ENCODE assay signal across 8 mouse cellular contexts in genomic region chr9:44708925-44709324, GRCm38 (mm10). TPM values are rescaled to one million over a fixed set of nuclear protein-coding genes. Genes with fewer than 3 reads are reported as not detected.
A peak's percentile ranks its signal among the peaks of the same experiment; 100 is the strongest.
DNase-seq lines count a peak whose midpoint lies in the region; ATAC-seq and TF ChIP-seq lines count a peak whose summit lies in the region.

No protein-coding gene starts in this region.

- no peaks in the 10 kb centered on the region; the same call in 1 of the 2 replicates for H3K36me3 ChIP-seq in ES-E14 (ENCODE audit: control insufficient read depth, insufficient read depth, low read length, poor library complexity, severe bottlenecking)
- H3K36me3 ChIP-seq in forebrain, embryonic 15.5 days, result peaks cover 30% of the 10 kb centered on the region
- H3K36me3 ChIP-seq in liver, embryonic 13.5 days, result no peaks in the 10 kb centered on the region

- peaks cover 0 to 12% of the 10 kb centered on the region in 2 experiments; a peak in 1 of 4 replicates for H3K4me1 ChIP-seq in ES-E14 (ENCODE audit: control insufficient read depth in 2 of 2, insufficient read depth in 2 of 2, low read length in 2 of 2, poor library complexity in 1 of 2)
- H3K4me1 ChIP-seq in forebrain, embryonic 15.5 days, result peaks cover 17% of the 10 kb centered on the region
- H3K4me1 ChIP-seq in liver, embryonic 13.5 days (replicated peaks), result peaks cover 28% of the 10 kb centered on the region

- no peak overlapping the region for H3K9ac ChIP-seq in ES-E14 (ENCODE audit: insufficient read depth, low read depth, low read length, poor library complexity, severe bottlenecking)
- H3K9ac ChIP-seq in forebrain, embryonic 15.5 days (replicated peaks), result no peak overlapping the region
- H3K9ac ChIP-seq in liver, embryonic 13.5 days, result no peak overlapping the region

- peak; percentile 15 for ATAC-seq in forebrain, embryonic 15.5 days (replicated peaks)
- ATAC-seq in liver, embryonic 13.5 days (ENCODE audit: low read depth), result no peak
- no peak for ATAC-seq in CD4-positive, CD25-positive, alpha-beta regulatory T cell, adult 4 months
- no peak for ATAC-seq in inflammation-experienced regulatory T-cells, adult 6 months

- no peaks in the 10 kb centered on the region for H3K27me3 ChIP-seq in forebrain, embryonic 15.5 days
- H3K27me3 ChIP-seq in liver, embryonic 13.5 days, result peaks cover 7% of the 10 kb centered on the region

- in situ Hi-C loops in ES-E14 (cut with MboI; ENCODE audit: low sequenced_read_pairs in 2 of 2, unreplicated experiment in 2 of 2), result no loop called here

- H3K4me2 ChIP-seq in forebrain, embryonic 15.5 days (replicated peaks), result peak overlapping the region; percentile 49
- peak overlapping the region; percentile 65 for H3K4me2 ChIP-seq in liver, embryonic 13.5 days

- intact Hi-C loops in gastrocnemius, postnatal 14 days (cut with DNase I; ENCODE audit: low total_unique reads), result no loop called here

- no peak overlapping the region for H3K27ac ChIP-seq in ES-E14 (ENCODE audit: insufficient read depth, low read depth, low read length, poor library complexity, severe bottlenecking)
- H3K27ac ChIP-seq in forebrain, embryonic 15.5 days (replicated peaks), result no peak overlapping the region
- no peak overlapping the region for H3K27ac ChIP-seq in liver, embryonic 13.5 days

- peak; percentile 33 for DNase-seq in gastrocnemius, adult 18-20 months (ENCODE audit: low spot score)
- DNase-seq in gastrocnemius, postnatal 14 days, result no peak
- DNase-seq in ES-E14 (ENCODE audit: low read depth, low spot score), result no peak
- no peak for DNase-seq in liver, embryonic 13.5 days
- no peak for DNase-seq in layer of hippocampus, adult 8-10 months (ENCODE audit: low spot score in 2 of 2)

- H3K4me3 ChIP-seq in ES-E14 (ENCODE audit: insufficient read depth in 1 of 2, low read depth in 1 of 2, low read length in 2 of 2, poor library complexity in 1 of 2, severe bottlenecking in 1 of 2), result peak overlapping the region; percentile 63 to 65; a peak in 3 of 4 replicates
- H3K4me3 ChIP-seq in forebrain, embryonic 15.5 days, result peak overlapping the region; percentile 26
- peak overlapping the region; percentile 40; the same call in 1 of the 2 replicates for H3K4me3 ChIP-seq in liver, embryonic 13.5 days (replicated peaks)

- no peaks in the 10 kb centered on the region for H3K9me3 ChIP-seq in ES-E14 (ENCODE audit: control insufficient read depth, insufficient read depth, low read depth, low read length)
- no peaks in the 10 kb centered on the region for H3K9me3 ChIP-seq in forebrain, embryonic 15.5 days
- no peaks in the 10 kb centered on the region for H3K9me3 ChIP-seq in liver, embryonic 13.5 days (replicated peaks)

- 16% methylated on average over 6 of the region's 6 CpGs for whole genome bisulfite sequencing in forebrain, embryonic 15.5 days
- WGBS in liver, embryonic 13.5 days (ENCODE audit: insufficient replicate concordance), result 45% methylated on average over 6 of the region's 6 CpGs

TF ChIP-seq in ES-E14, 5 proteins besides CTCF, POLR2A, EP300 and RAD21:
- TF ChIP-seq MAFK (IDR thresholded peaks at IDR 0.05; ENCODE audit: insufficient read depth, low read depth, low read length), result no peak
- no peak for TF ChIP-seq ZNF384 (IDR thresholded peaks at IDR 0.05; ENCODE audit: low read depth, low read length)
- TF ChIP-seq HCFC1 (IDR thresholded peaks at IDR 0.05; ENCODE audit: borderline replicate concordance, insufficient read depth, low read length), result no peak
- no peak for TF ChIP-seq CHD2 (IDR thresholded peaks at IDR 0.05; ENCODE audit: low read depth, low read length)
- TF ChIP-seq ZC3H11A (IDR thresholded peaks at IDR 0.05; ENCODE audit: borderline replicate concordance, low read depth, low read length), result no peak
TF ChIP-seq in ES-E14: peak in this region for 0.

RNA-seq across cellular contexts. Expression of gene Phldb1, which starts 26.1 kb away (rescaled TPM):
- total RNA-seq in gastrocnemius, adult 18-20 months (2021), result 10 to 100 TPM; 29.0 to 35.9 TPM
- total RNA-seq in gastrocnemius, postnatal 14 days (2021), result 10 to 100 TPM; 43.8 to 47.6 TPM
- 25.8 and 44.0 TPM in 2 replicates for total RNA-seq in ES-E14 (2012; rRNA removed)
- polyA plus RNA-seq in forebrain, embryonic 15.5 days (2015; fragmentation: Nextera tagmentation; extraction: Ambion mirVana), result 46.4 and 50.0 TPM in 2 replicates
- polyA plus RNA-seq in liver, embryonic 13.5 days (2015; fragmentation: Nextera tagmentation; extraction: Ambion mirVana), result 2.1 and 3.2 TPM in 2 replicates
- under 1 TPM in 1 of 2 experiments, not detected in 1; 0.32 TPM for polyA plus RNA-seq in CD4-positive, CD25-positive, alpha-beta regulatory T cell, adult 4 months (2017; shearing (Covaris generic))
- total RNA-seq in layer of hippocampus, adult 8-10 months (2022), result 100 to 1,000 TPM in 2 of 4 experiments, 10 to 100 TPM in 2; 84.1 to 114 (median 102) TPM
- polyA plus RNA-seq in inflammation-experienced regulatory T-cells, adult 6 months (2017; shearing (Covaris generic)), result under 1 TPM; 0.41 to 0.92 (median 0.58) TPM

RNA-seq across cellular contexts. Expression of gene Treh, which starts 35.9 kb away (rescaled TPM):
- total RNA-seq in gastrocnemius, adult 18-20 months (2021), result not detected
- total RNA-seq in gastrocnemius, postnatal 14 days (2021), result not detected
- total RNA-seq in ES-E14 (2012; rRNA removed), result not detected in 2 replicates
- not detected in 2 replicates for polyA plus RNA-seq in forebrain, embryonic 15.5 days (2015; fragmentation: Nextera tagmentation; extraction: Ambion mirVana)
- not detected in 2 replicates for polyA plus RNA-seq in liver, embryonic 13.5 days (2015; fragmentation: Nextera tagmentation; extraction: Ambion mirVana)
- polyA plus RNA-seq in CD4-positive, CD25-positive, alpha-beta regulatory T cell, adult 4 months (2017; shearing (Covaris generic)), result not detected
- total RNA-seq in layer of hippocampus, adult 8-10 months (2022), result not detected
- polyA plus RNA-seq in inflammation-experienced regulatory T-cells, adult 6 months (2017; shearing (Covaris generic)), result not detected

RNA-seq across cellular contexts. Expression of gene Arcn1, which starts 58.7 kb away (rescaled TPM):
- total RNA-seq in gastrocnemius, adult 18-20 months (2021), result 10 to 100 TPM; 70.7 to 81.5 TPM
- 10 to 100 TPM; 65.1 to 69.9 TPM for total RNA-seq in gastrocnemius, postnatal 14 days (2021)
- 46.4 and 72.3 TPM in 2 replicates for total RNA-seq in ES-E14 (2012; rRNA removed)
- polyA plus RNA-seq in forebrain, embryonic 15.5 days (2015; fragmentation: Nextera tagmentation; extraction: Ambion mirVana), result 134 and 139 TPM in 2 replicates
- polyA plus RNA-seq in liver, embryonic 13.5 days (2015; fragmentation: Nextera tagmentation; extraction: Ambion mirVana), result 87.3 and 113 TPM in 2 replicates
- polyA plus RNA-seq in CD4-positive, CD25-positive, alpha-beta regulatory T cell, adult 4 months (2017; shearing (Covaris generic)), result 10 to 100 TPM; 68.0 to 77.9 TPM
- 100 to 1,000 TPM in 2 of 4 experiments, 10 to 100 TPM in 2; 94.1 to 110 (median 101) TPM for total RNA-seq in layer of hippocampus, adult 8-10 months (2022)
- 100 to 1,000 TPM in 1 of 3 experiments, 10 to 100 TPM in 2; 64.6 to 101 (median 67.3) TPM for polyA plus RNA-seq in inflammation-experienced regulatory T-cells, adult 6 months (2017; shearing (Covaris generic))

RNA-seq across cellular contexts. Expression of gene Ift46, which starts 58.8 kb away (rescaled TPM):
- total RNA-seq in gastrocnemius, adult 18-20 months (2021), result 10 to 100 TPM; 23.3 to 27.5 TPM
- 10 to 100 TPM; 29.2 to 38.8 TPM for total RNA-seq in gastrocnemius, postnatal 14 days (2021)
- total RNA-seq in ES-E14 (2012; rRNA removed), result 49.1 and 64.4 TPM in 2 replicates
- polyA plus RNA-seq in forebrain, embryonic 15.5 days (2015; fragmentation: Nextera tagmentation; extraction: Ambion mirVana), result 174 and 179 TPM in 2 replicates
- polyA plus RNA-seq in liver, embryonic 13.5 days (2015; fragmentation: Nextera tagmentation; extraction: Ambion mirVana), result 21.7 and 22.4 TPM in 2 replicates
- polyA plus RNA-seq in CD4-positive, CD25-positive, alpha-beta regulatory T cell, adult 4 months (2017; shearing (Covaris generic)), result 10 to 100 TPM; 55.1 to 73.7 TPM
- total RNA-seq in layer of hippocampus, adult 8-10 months (2022), result 10 to 100 TPM; 67.4 to 77.6 (median 70.5) TPM
- 10 to 100 TPM; 43.4 to 67.5 (median 47.3) TPM for polyA plus RNA-seq in inflammation-experienced regulatory T-cells, adult 6 months (2017; shearing (Covaris generic))
